Comparison of ENCODE assay signal across 23 mouse cellular contexts in the genomic region with DNA sequence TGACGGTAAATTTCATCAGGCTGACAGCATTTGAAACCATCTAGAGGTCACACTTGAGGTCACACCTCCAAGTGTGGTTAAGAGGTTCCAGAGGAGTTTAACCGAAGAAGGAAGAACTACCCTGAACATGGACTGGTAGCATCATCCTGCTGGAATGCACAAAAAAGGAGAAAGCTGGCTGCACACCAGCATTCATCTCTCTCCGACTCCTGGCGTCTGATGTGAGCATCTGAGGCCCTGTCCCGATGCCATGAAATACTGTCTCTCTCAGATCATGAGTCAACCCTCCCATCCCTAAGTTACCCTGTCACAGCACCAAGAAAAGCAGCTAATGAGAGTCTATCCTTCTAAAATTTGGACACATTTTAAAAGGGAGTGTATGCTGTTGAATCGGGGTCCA. TPM values are rescaled to one million over a fixed set of nuclear protein-coding genes. Genes with fewer than 3 reads are reported as not detected.
DNase-seq lines count a peak whose midpoint lies in the region; ATAC-seq and TF ChIP-seq lines count a peak whose summit lies in the region.
"Had no signal": no experiment of that assay in that cellular context is flagged by ENCODE, and none has a peak within 500 bp of the region (broad histone marks: within the 10 kb centered on the region; RNA-seq: fewer than 3 reads in every experiment).

No protein-coding gene starts in this region.

- H3K4me1 ChIP-seq in kidney, postnatal 0 days (replicated peaks; ENCODE audit: insufficient read depth, low read length) = no peaks in the 10 kb centered on the region
- H3K4me1 ChIP-seq in kidney, embryonic 15.5 days = peaks cover 29% of the 10 kb centered on the region
- H3K4me1 ChIP-seq in spleen, adult 2 months (ENCODE audit: control insufficient read depth, insufficient read depth, insufficient read length) = peaks cover 35% of the 10 kb centered on the region
- H3K4me1 ChIP-seq: liver, embryonic 13.5 days had no signal

- no peaks in the 10 kb centered on the region for H3K27me3 ChIP-seq in kidney, postnatal 0 days (ENCODE audit: insufficient read depth, low read length)
- H3K27me3 ChIP-seq in kidney, embryonic 15.5 days = peaks cover 6% of the 10 kb centered on the region
- H3K27me3 ChIP-seq in spleen, adult 2 months (ENCODE audit: control insufficient read depth, insufficient read depth, low read length) = no peaks in the 10 kb centered on the region
- H3K27me3 ChIP-seq: embryonic facial prominence, embryonic 15.5 days; liver, embryonic 13.5 days; Patski had no signal

- H3K9ac ChIP-seq in kidney, postnatal 0 days (ENCODE audit: low read depth, low read length) = no peak overlapping the region
- no peak overlapping the region for H3K9ac ChIP-seq in kidney, embryonic 15.5 days
- H3K9ac ChIP-seq: embryonic facial prominence, embryonic 15.5 days; heart, embryonic 13.5 days; liver, embryonic 13.5 days had no signal

- no peak overlapping the region for H3K27ac ChIP-seq in kidney, postnatal 0 days
- H3K27ac ChIP-seq in kidney, embryonic 15.5 days = no peak overlapping the region
- H3K27ac ChIP-seq in spleen, adult 2 months (ENCODE audit: insufficient read depth, low read length) = peak overlapping the region; percentile 60
- H3K27ac ChIP-seq: embryonic facial prominence, embryonic 15.5 days; heart, embryonic 13.5 days; liver, embryonic 13.5 days; macrophage had no signal

- no peak overlapping the region for H3K4me3 ChIP-seq in kidney, postnatal 0 days (replicated peaks; ENCODE audit: low read depth, low read length)
- H3K4me3 ChIP-seq in kidney, embryonic 15.5 days (replicated peaks) = no peak overlapping the region
- no peak overlapping the region for H3K4me3 ChIP-seq in spleen, adult 2 months (ENCODE audit: extremely low read depth, insufficient read depth, insufficient read length)
- H3K4me3 ChIP-seq: embryonic facial prominence, embryonic 15.5 days; heart, embryonic 13.5 days; liver, embryonic 13.5 days had no signal

- no peak for ATAC-seq in kidney, postnatal 0 days (replicated peaks; ENCODE audit: low FRiP score, low read depth)
- no peak for ATAC-seq in kidney, embryonic 15.5 days (replicated peaks; ENCODE audit: low FRiP score)
- ATAC-seq: activated CD4-positive, CD25-positive, alpha-beta regulatory T cell, adult 4 months; hindbrain, embryonic 16.5 days; Patski had no signal

- WGBS in kidney, postnatal 0 days = 42% methylated on average over 6 of the region's 6 CpGs
- WGBS in kidney, embryonic 15.5 days = 49% methylated on average over 6 of the region's 6 CpGs
- WGBS in spleen, adult 2 months = 71% methylated on average over 6 of the region's 6 CpGs

- no peak for TF ChIP-seq CTCF in kidney, postnatal 0 days (IDR thresholded peaks at IDR 0.05; ENCODE audit: low read depth)
- TF ChIP-seq CTCF in spleen, adult 2 months (IDR thresholded peaks at IDR 0.05; ENCODE audit: extremely low read depth, insufficient read depth, insufficient read length, insufficient replicate concordance) = no peak

- no peaks in the 10 kb centered on the region for H3K36me3 ChIP-seq in kidney, postnatal 0 days (ENCODE audit: insufficient read depth, low read length)
- H3K36me3 ChIP-seq in kidney, embryonic 15.5 days = no peaks in the 10 kb centered on the region
- no peaks in the 10 kb centered on the region for H3K36me3 ChIP-seq in spleen, adult 2 months (ENCODE audit: control insufficient read depth, insufficient read depth, low read length)
- H3K36me3 ChIP-seq: embryonic facial prominence, embryonic 15.5 days; heart, embryonic 13.5 days; liver, embryonic 13.5 days had no signal

- H3K4me2 ChIP-seq in kidney, postnatal 0 days (ENCODE audit: low read length) = no peak overlapping the region
- no peak overlapping the region for H3K4me2 ChIP-seq in kidney, embryonic 15.5 days
- H3K4me2 ChIP-seq: embryonic facial prominence, embryonic 15.5 days; heart, embryonic 13.5 days; liver, embryonic 13.5 days; midbrain, embryonic 11.5 days had no signal

- TF ChIP-seq POLR2A in spleen, adult 2 months (IDR thresholded peaks at IDR 0.05; ENCODE audit: low read depth, low read length) = no peak

- H3K9me3 ChIP-seq in kidney, postnatal 0 days (replicated peaks; ENCODE audit: low read length) = no peaks in the 10 kb centered on the region
- H3K9me3 ChIP-seq in kidney, embryonic 15.5 days (replicated peaks) = no peaks in the 10 kb centered on the region
- H3K9me3 ChIP-seq: embryonic facial prominence, embryonic 15.5 days; heart, embryonic 13.5 days; liver, embryonic 13.5 days had no signal

- DNase-seq in cerebellum, postnatal 14 days = peak; percentile 43 to 64
- DNase-seq in cerebellum, adult 18-20 months = no peak
- DNase-seq in kidney, postnatal 0 days (ENCODE audit: low spot score) = peak; percentile 16
- DNase-seq in spleen, adult 2 months (ENCODE audit: low read depth in 1 of 2, low spot score in 2 of 2) = no peak
- DNase-seq in spleen, adult 18-20 months = no peak
- DNase-seq in skeletal muscle tissue, adult 2 months (ENCODE audit: low read depth, low spot score) = peak; percentile 18
- no peak for DNase-seq in liver
- DNase-seq: adrenal gland, postnatal 14 days; cerebellum, adult 9-11 months; embryo, embryonic 11 days; heart, adult 11 months; heart, postnatal 36 days; kidney, adult 2 months; kidney, postnatal 4 days; liver, embryonic 13.5 days had no signal

RNA-seq across cellular contexts. Expression of gene Bach2, which starts 17.6 kb away (rescaled TPM):
- polyA plus RNA-seq in kidney, postnatal 0 days (2015; fragmentation: Nextera tagmentation; extraction: Ambion mirVana) = 5.9 and 6.7 TPM in 2 replicates
- 8.0 and 8.8 TPM in 2 replicates for polyA plus RNA-seq in kidney, embryonic 15.5 days (2015; fragmentation: Nextera tagmentation; extraction: Ambion mirVana)
- 14.1 and 16.5 TPM in 2 replicates for polyA plus RNA-seq in spleen, adult 2 months (2012; rRNA removed)

Comparison
In these comparisons a context has a peak if more than half of its experiments do, and no peak if none do; other contexts are left out.
1. DNase-seq: peak in cerebellum, postnatal 14 days (2 of 2), kidney, postnatal 0 days (single experiment) and skeletal muscle tissue, adult 2 months (single experiment); none in cerebellum, adult 18-20 months (0 of 2), spleen, adult 2 months (0 of 2), spleen, adult 18-20 months (0 of 2) and liver (single experiment).